Mouse (Mus musculus): Measurements from ENCODE around the gene Rpl37. TPM values are rescaled to one million over a fixed set of nuclear protein-coding genes. Genes with fewer than 3 reads are reported as not detected.

Rpl37 gene
- total RNA-seq (2021), result 100 to 1,000 TPM; 429 to 446 TPM
- long read RNA-seq, experiment 1, transcript Rpl37-201 (4 exons, 835 nt), result major isoform, 420 of 481 reads
- long read RNA-seq, experiment 1, partial matches to known transcripts, result 54 of 481 reads
- long read RNA-seq, experiment 1, other reads (novel, unspliced or antisense), result 1 of 481 reads
- long read RNA-seq, experiment 2, transcript Rpl37-201 (4 exons, 835 nt), result major isoform, 241 of 266 reads
- long read RNA-seq, experiment 2, partial matches to known transcripts, result 12 of 266 reads
- long read RNA-seq, experiment 2, other reads (novel, unspliced or antisense), result 4 of 266 reads

- peak; percentile 100 for DNase-seq
These were observed at the start of gene Rpl37 for GRCm38 (mm10) chr15:5116270-5117030. Gene Rpl37, plus strand, starts transcription at chr15:5116645.

GRCm38 (mm10) chr15:5068801-5069518 is 47.5 kb upstream of the Rpl37 start:
- peak; percentile 15 for DNase-seq

DNA sequence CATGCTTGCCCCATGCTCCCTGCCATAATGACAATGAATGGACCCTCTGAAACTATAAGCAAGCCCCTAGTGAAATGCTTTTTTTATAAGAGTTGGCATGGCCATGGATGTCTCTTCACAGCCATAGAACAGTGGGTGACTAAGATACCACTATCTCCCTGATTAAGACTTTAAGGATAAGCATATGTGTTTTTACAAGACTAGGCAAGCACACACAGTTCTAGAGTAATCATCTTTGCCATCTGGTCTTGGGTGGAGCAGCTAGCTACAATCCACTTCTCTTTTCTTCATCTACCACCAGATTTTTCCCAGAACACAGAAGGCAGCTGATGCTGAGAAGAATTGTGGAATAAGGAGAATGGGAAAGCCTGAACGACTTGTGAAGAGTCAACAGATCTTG is 35.2 kb upstream of the Rpl37 start:
- DNase-seq, result no peak

DNA sequence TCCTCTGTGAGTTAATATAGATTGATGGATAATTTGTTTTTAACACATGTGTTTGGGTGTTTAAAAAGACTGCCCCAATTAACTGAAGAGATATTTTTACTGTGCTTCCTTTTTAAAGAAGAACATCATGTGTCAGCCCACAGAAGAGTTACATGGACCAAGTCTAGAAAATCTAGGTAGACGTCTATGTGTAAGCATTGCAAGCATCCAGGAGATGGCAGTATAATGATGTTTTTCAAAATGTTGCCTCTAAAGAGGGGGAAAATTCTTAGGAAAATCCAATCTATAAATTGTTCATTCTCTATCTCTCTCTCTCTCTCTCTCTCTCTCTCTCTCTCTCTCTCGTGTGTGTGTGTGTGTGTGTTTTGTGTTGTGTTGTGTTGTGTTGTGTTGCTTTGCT is 30.3 kb upstream of the Rpl37 start:
- DNase-seq, result no peak

GRCm38 (mm10) chr15:5088850-5089608 is 27.4 kb upstream of the Rpl37 start:
- DNase-seq, result no peak

GRCm38 (mm10) chr15:5090131-5090530 is 26.3 kb upstream of the Rpl37 start:
- no peak for DNase-seq

- no peak for DNase-seq
These were observed 20.7 kb upstream of the Rpl37 start for GRCm38 (mm10) chr15:5095534-5096301.

- no peak for DNase-seq
These were observed 19.1 kb upstream of the Rpl37 start for GRCm38 (mm10) chr15:5097376-5097775.

DNA sequence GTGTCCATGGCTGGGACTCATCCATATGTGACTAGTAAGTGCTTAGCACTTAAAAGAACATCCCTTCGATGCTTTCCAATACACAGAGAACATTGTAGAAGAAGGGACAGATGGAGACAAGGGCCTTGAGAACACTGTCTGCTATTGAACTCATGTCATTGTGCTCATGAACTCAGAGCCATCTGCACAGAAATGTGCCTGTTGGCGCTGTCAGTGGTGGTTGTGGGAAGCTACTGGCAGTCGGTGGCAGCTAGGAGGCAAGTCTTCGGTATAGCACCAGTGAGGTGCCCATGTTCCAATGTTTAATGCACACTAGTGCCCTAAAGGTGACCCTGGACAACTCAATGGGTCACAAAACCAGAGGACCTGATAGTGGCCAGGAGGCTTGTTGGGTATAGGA is 14.1 kb upstream of the Rpl37 start:
- no peak for DNase-seq

DNA sequence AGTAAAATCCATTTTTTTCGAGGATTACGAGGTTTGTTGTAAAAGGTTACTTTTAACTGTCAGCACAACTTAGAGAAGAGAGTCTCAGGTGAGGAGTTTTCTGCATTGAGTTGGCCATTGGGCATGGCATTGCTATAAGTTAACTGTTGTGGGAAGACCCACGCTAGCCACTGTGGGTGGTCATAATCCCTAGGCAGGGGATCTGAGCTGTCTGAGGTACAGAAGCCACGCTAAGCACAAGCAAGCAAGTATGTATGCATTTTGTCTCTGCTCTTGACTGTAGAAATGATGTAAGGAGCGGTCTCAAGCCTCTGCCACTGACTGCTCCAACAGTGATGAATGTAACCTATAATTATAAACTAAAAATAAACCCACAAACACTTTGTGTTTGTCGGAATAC is 10.6 kb upstream of the Rpl37 start:
- no peak for DNase-seq

DNA sequence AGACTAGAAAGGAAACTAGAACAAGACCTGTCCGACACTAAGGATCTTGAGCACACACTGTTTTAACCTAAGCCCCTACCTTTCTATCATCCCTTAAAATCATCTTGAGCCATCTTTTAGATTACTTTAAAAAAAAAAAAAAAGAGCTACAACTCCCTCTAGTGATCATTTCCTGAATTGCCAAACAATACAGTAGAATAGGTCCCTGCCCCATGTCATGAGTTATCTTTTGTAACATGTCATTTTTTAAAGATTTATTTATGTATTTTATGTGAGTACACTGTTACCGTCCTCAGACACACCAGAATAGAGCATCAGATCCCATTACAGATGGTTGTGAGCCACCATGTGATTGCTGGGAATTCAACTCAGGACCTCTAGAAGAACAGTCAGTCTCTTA is 10.2 kb upstream of the Rpl37 start:
- no peak for DNase-seq

DNA sequence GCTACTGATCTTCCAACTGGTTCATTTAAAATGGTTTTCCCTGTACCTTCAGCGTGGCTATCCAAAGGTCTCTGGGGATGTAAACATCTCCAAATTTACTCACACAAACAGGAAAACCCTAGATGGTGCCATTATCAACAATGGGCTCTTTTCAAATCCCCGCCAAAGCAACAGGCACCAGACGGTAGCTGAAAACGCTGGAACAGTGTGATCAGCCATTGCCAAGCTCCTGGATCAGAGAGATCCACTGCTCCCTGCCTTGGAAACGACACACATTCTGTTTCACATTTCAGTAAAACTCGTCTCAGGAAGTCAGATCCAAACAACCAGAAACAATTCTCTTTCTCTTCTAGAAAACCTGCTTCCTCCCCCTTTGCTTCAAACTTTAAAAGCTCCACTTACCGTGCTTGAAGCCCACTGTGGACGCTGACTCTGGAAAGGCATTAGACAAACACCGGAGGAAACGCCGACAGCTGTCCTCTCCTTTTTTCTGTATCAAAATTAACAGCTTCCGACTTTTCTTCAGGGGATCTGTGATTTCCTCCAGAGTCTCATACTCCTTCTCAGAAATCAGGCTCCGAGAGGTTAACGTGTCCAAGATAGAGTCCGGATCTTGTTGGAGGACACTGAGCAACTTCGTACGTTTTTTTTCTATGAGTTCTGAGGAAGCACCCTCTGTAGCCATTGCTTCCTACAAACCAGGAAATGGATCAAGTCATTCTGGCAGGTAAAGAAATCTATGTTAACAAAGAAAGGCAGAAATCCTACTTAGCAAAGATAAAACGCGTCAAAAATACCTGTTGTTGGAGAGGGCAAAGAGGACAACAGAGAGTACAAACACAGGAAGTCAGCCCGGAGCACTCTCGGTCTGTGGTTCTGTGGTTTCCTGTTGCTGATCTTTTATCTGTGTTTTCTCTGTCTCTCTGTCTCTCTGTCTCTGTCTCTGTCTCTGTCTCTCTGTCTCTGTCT is 8.5 kb upstream of the Rpl37 start, which contains the start of gene Card6:
Card6 (minus strand) TSS at position 854 of the 969 bp plus-strand sequence.
- DNase-seq, result peak; percentile 37

DNA sequence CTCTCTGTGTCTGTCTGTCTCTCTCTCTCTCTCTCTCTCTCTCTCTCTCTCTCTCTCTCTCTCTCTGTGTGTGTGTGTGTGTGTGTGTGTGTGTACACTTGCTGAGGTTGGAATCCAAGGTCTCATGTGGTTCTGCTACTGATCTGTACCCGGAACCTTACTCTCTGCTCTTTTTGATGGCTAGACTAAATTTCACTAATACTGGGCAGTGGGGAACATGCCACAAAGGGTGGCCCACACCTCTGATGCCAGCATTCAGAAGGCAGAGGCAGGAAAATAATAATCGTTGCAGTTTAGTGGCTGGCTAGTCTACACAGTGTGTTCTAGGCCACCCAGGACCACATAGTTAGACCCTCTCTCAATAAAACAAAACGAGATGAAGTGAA is 7.8 kb upstream of the Rpl37 start:
- no peak for DNase-seq

DNA sequence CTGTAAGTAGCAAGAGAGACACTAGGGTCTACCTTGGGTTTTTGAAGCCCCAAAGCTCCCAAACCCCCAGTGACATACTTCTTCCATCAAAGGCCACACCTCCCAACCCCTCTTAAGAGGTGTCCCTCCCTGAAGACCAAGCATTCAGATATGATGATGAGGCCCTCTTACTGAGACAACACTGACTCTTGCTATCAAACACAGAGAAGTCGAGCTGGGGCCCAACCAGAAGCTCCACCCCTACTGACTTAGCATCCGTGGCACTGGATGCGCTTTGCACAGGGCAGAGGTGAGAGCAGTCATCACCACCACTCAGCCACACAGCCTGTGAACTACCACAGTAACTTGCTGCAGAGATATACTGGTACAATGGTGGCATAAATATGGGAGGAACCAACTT is 3.8 kb upstream of the Rpl37 start:
- DNase-seq, result no peak

DNA sequence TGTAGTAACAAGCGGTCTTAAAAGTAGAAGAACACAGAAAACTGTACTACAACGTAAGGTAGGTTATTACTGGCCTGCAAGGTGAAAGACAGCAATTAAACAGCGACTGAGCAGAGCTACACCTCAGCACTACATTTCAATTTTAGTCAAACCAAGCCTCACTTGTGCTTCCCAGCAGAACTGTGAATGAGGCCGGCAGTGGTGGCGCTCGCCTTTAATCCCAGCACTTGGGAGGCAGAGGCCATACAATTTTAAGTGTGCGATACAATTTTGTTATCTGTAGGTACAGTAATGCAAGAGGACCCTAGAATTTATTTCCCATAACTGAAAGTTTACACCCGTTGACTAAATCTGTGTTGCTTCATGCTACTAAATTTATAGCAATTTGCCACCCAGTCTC is 1.3 kb upstream of the Rpl37 start:
- DNase-seq, result no peak

- DNase-seq, result peak; percentile 43
These were observed 671 bp downstream of the Rpl37 start for GRCm38 (mm10) chr15:5117031-5117601.

GRCm38 (mm10) chr15:5118626-5119025 is 2.2 kb downstream of the Rpl37 start:
- DNase-seq, result no peak

GRCm38 (mm10) chr15:5119192-5119591 is 2.7 kb downstream of the Rpl37 start:
- DNase-seq, result no peak

DNA sequence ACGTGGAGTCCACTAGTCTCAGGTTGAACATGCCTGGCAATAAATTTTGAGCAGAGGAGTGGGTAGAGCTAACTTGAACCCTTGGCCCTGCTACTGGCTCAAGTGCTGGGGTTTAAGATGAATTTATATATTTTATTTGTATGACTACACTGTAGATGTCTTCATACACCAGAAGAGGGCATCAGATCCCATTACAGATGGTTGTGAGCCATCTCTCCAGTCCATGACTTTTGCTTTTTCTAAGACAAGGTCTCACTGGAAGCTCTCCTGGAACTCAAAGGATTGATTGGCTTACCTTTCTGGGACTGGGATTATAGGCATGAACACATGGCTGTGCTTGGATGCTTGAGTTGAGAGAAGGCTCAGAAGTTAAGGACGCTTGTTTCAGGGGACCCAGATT is 3.3 kb downstream of the Rpl37 start:
- no peak for DNase-seq

Data from adrenal gland, postnatal 10 days (tissue).